Mouse (Mus musculus) E14TG2a.4 (cell line): ENCODE data around the gene Stat2.
A peak's percentile ranks its signal among the peaks of the same experiment; 100 is the strongest.
"Not testable (repeated sequence)": the region's sequence is repeated elsewhere in the genome, so short reads cannot be mapped to it uniquely, and the experiment has no call there.

Experiments
- H3K27me3 ChIP-seq: 2 replicates; pipeline ENCODE4 v1.6.1; 2014; ENCODE audit warnings: low read length, control low read depth; ENCODE audit not compliant: insufficient read depth
- H3K36me3 ChIP-seq: 2 replicates; pipeline ENCODE4 v1.6.1; 2014; ENCODE audit warnings: low read length, control low read depth; ENCODE audit not compliant: insufficient read depth
- H3K4me1 ChIP-seq: replicated peaks from 2 replicates; pipeline ENCODE4 v1.6.1; 2014; ENCODE audit warnings: low read depth, low read length, control low read depth
- H3K4me3 ChIP-seq: replicated peaks from 2 replicates; pipeline ENCODE4 v1.5.1; 2014; ENCODE audit warnings: mild to moderate bottlenecking, low read length
- H3K9me3 ChIP-seq: 2 replicates; pipeline ENCODE4 v1.6.1; 2014; ENCODE audit warnings: low read length, control low read depth
- CTCF ChIP-seq: conservative IDR thresholded peaks from 2 replicates; pipeline ENCODE4 v1.5.1; 2014; ENCODE audit warnings: low read length
- NANOG ChIP-seq: IDR thresholded peaks from 2 replicates; pipeline ENCODE4 v1.6.1; 2014; ENCODE audit warnings: borderline replicate concordance, low read length, mixed read lengths
- POU5F1 ChIP-seq: IDR thresholded peaks from 2 replicates; pipeline ENCODE4 v1.6.1; 2014; ENCODE audit warnings: low read length, borderline replicate concordance

Stat2 gene

GRCm38 (mm10) chr10:128280943-128281342 lies 10.6 kb downstream of the Stat2 start:
- H3K36me3 ChIP-seq: peaks cover 85% of the 10 kb centered on the region
- no peak overlapping the region for H3K4me3 ChIP-seq
- peaks cover 60% of the 10 kb centered on the region for H3K4me1 ChIP-seq
- TF ChIP-seq POU5F1: no peak
- TF ChIP-seq CTCF: no peak
- no peak for TF ChIP-seq NANOG
- H3K9me3 ChIP-seq: no peaks in the 10 kb centered on the region
- no peaks in the 10 kb centered on the region for H3K27me3 ChIP-seq

GRCm38 (mm10) chr10:128281682-128282081 lies 11.3 kb downstream of the Stat2 start:
- Histone ChIP-seq H3K27me3 (no peaks in the 10 kb centered on the region), H3K4me1 (peaks cover 67% of the 10 kb centered on the region), H3K36me3 (peaks cover 87% of the 10 kb centered on the region), H3K9me3 (no peaks in the 10 kb centered on the region), H3K4me3 (no peak overlapping the region)
- TF ChIP-seq CTCF (no peak), POU5F1 (no peak), NANOG (no peak)

- Histone ChIP-seq H3K27me3 (no peaks in the 10 kb centered on the region), H3K36me3 (peaks cover 84% of the 10 kb centered on the region), H3K4me3 (peak overlapping the region; percentile 69), H3K9me3 (no peaks in the 10 kb centered on the region), H3K4me1 (peaks cover 63% of the 10 kb centered on the region)
- no peak for TF ChIP-seq NANOG
- TF ChIP-seq CTCF: no peak
- TF ChIP-seq POU5F1: no peak
Observed at GRCm38 (mm10) chr10:128282886-128283450, 12.6 kb downstream of the Stat2 start.

- Histone ChIP-seq H3K4me1 (peaks cover 63% of the 10 kb centered on the region), H3K9me3 (no peaks in the 10 kb centered on the region), H3K36me3 (peaks cover 88% of the 10 kb centered on the region), H3K27me3 (no peaks in the 10 kb centered on the region), H3K4me3 (peak overlapping the region; percentile 69)
- no peak for TF ChIP-seq POU5F1
- no peak for TF ChIP-seq NANOG
- TF ChIP-seq CTCF: peak; percentile 56
Observed at GRCm38 (mm10) chr10:128283604-128284579, 13.5 kb downstream of the Stat2 start.

GRCm38 (mm10) chr10:128290594-128290993 lies 20.2 kb downstream of the Stat2 start:
- H3K4me3 ChIP-seq, H3K27me3 ChIP-seq, H3K9me3 ChIP-seq: not testable (repeated sequence)
- Histone ChIP-seq H3K4me1 (peaks cover 15% of the 10 kb centered on the region), H3K36me3 (peaks cover 62% of the 10 kb centered on the region)

GRCm38 (mm10) chr10:128296370-128297090 lies 26.2 kb downstream of the Stat2 start:
- H3K4me1 ChIP-seq: peaks cover 45% of the 10 kb centered on the region
- TF ChIP-seq POU5F1 (no peak), CTCF (no peak), NANOG (no peak)

GRCm38 (mm10) chr10:128297221-128297620 lies 26.9 kb downstream of the Stat2 start:
- peaks cover 9% of the 10 kb centered on the region for H3K36me3 ChIP-seq
- TF ChIP-seq NANOG: no peak
- no peak for TF ChIP-seq POU5F1
- H3K4me3 ChIP-seq: peak overlapping the region; percentile 66
- no peaks in the 10 kb centered on the region for H3K9me3 ChIP-seq
- H3K4me1 ChIP-seq: peaks cover 51% of the 10 kb centered on the region
- no peaks in the 10 kb centered on the region for H3K27me3 ChIP-seq

More at GRCm38 (mm10) chr10:128296370-128297090, 26.2 kb downstream of the Stat2 start:
- Histone ChIP-seq H3K9me3 (no peaks in the 10 kb centered on the region), H3K4me3 (peak overlapping the region; percentile 66; the same call in 1 of the 2 replicates), H3K27me3 (no peaks in the 10 kb centered on the region), H3K36me3 (peaks cover 15% of the 10 kb centered on the region)

- Histone ChIP-seq H3K4me3 (peak overlapping the region; percentile 66), H3K9me3 (no peaks in the 10 kb centered on the region), H3K4me1 (peaks cover 54% of the 10 kb centered on the region), H3K36me3 (peaks cover 5% of the 10 kb centered on the region), H3K27me3 (no peaks in the 10 kb centered on the region)
- TF ChIP-seq NANOG (no peak), POU5F1 (no peak), CTCF (no peak)
Observed at GRCm38 (mm10) chr10:128297622-128298021, 27.3 kb downstream of the Stat2 start.
